Mouse (Mus musculus) stomach, embryonic 15.5 days (tissue): ENCODE measurements around the gene Gfra4. TPM values are rescaled to one million over a fixed set of nuclear protein-coding genes. Genes with fewer than 3 reads are reported as not detected.
"Not testable (repeated sequence)": the region's sequence is repeated elsewhere in the genome, so short reads cannot be mapped to it uniquely, and the experiment has no call there.

ENCODE experiments used
- ATAC-seq: fragments of 200-750 bp; cut with Nextera tagmentation; 2 replicates; pipeline ENCODE4 v1.8.0; 2017; ENCODE audit warnings: low read depth, moderate number of reproducible peaks, moderate TSS enrichment; ENCODE audit not compliant: insufficient read depth, low FRiP score
- H3K27ac ChIP-seq: fragments of 300-500 bp; sonication (generic); 2 replicates; pipeline ENCODE4 v1.5.1; 2015; ENCODE audit warnings: mild to moderate bottlenecking, inconsistent platforms
- H3K27me3 ChIP-seq: fragments of 300-500 bp; sonication (generic); replicated peaks from 2 replicates; pipeline ENCODE4 v1.6.1; 2015; ENCODE audit warnings: inconsistent platforms
- H3K36me3 ChIP-seq: fragments of 300-500 bp; sonication (generic); 2 replicates; pipeline ENCODE4 v1.6.1; 2015; ENCODE audit warnings: inconsistent platforms
- H3K4me1 ChIP-seq: fragments of 300-500 bp; sonication (generic); 2 replicates; pipeline ENCODE4 v1.6.1; 2015; ENCODE audit warnings: inconsistent platforms
- H3K4me2 ChIP-seq: fragments of 300-500 bp; sonication (generic); 2 replicates; pipeline ENCODE4 v1.6.1; 2015; ENCODE audit warnings: mild to moderate bottlenecking, inconsistent platforms
- H3K4me3 ChIP-seq: fragments of 300-500 bp; sonication (generic); replicated peaks from 2 replicates; pipeline ENCODE4 v1.5.1; 2015; ENCODE audit warnings: inconsistent platforms
- H3K9ac ChIP-seq: fragments of 300-500 bp; sonication (generic); 2 replicates; pipeline ENCODE4 v1.6.1; 2015; ENCODE audit warnings: inconsistent platforms
- H3K9me3 ChIP-seq: fragments of 300-500 bp; sonication (generic); 2 replicates; pipeline ENCODE4 v1.6.1; 2016; ENCODE audit warnings: inconsistent platforms
- WGBS: fragments of 180-500 bp; shearing (Covaris S2); methylation state at CpG from one replicate; pipeline ENCODE4 v1.1.7; 2015; 5-methylcytosine and 5-hydroxymethylcytosine counted together
- polyA plus RNA-seq: library from polyadenylated mRNA; unstranded; fragments of >200 nt; fragmentation: Nextera tagmentation; extraction: Ambion mirVana; gene quantifications from 2 replicates; pipeline ENCODE4 v1.2.1, GENCODE M21; 2015

Gene Gfra4
- polyA plus RNA-seq, 1 experiment from 2014 or later, result 12.7 TPM

GRCm38 (mm10) chr2:131044989-131045720 is 2.3 kb upstream of the Gfra4 start:
- H3K4me3 ChIP-seq, result no peak overlapping the region
- H3K4me1 ChIP-seq, result peaks cover 19% of the 10 kb centered on the region
- peak overlapping the region; percentile 60 for H3K27ac ChIP-seq
- H3K9me3 ChIP-seq, result no peaks in the 10 kb centered on the region
- 54% methylated on average over 9 of the region's 9 CpGs for WGBS
- ATAC-seq, result peak; percentile 63
- peaks cover 31% of the 10 kb centered on the region for H3K27me3 ChIP-seq
- no peaks in the 10 kb centered on the region for H3K36me3 ChIP-seq
- no peak overlapping the region for H3K9ac ChIP-seq
- no peak overlapping the region for H3K4me2 ChIP-seq

GRCm38 (mm10) chr2:131044354-131044852 is 1.5 kb upstream of the Gfra4 start:
- ATAC-seq, result no peak
- Histone ChIP-seq H3K4me3 (no peak overlapping the region), H3K4me2 (peak overlapping the region; percentile 19; the same call in 1 of the 2 replicates), H3K9ac (no peak overlapping the region), H3K9me3 (no peaks in the 10 kb centered on the region), H3K27ac (peak overlapping the region; percentile 60; the same call in 1 of the 2 replicates), H3K36me3 (no peaks in the 10 kb centered on the region), H3K27me3 (peaks cover 37% of the 10 kb centered on the region), H3K4me1 (peaks cover 19% of the 10 kb centered on the region)
- WGBS, result 6% methylated on average over 7 of the region's 7 CpGs

- Histone ChIP-seq H3K27me3 (peaks cover 41% of the 10 kb centered on the region), H3K4me1 (peaks cover 25% of the 10 kb centered on the region), H3K27ac (no peak overlapping the region), H3K36me3 (no peaks in the 10 kb centered on the region), H3K9ac (peak overlapping the region; percentile 26), H3K4me2 (peak overlapping the region; percentile 94), H3K9me3 (no peaks in the 10 kb centered on the region), H3K4me3 (peak overlapping the region; percentile 54)
- ATAC-seq, result peak; percentile 19; the same call in 1 of the 2 replicates
- 3% methylated on average over 111 of the region's 115 CpGs for WGBS
Measured at GRCm38 (mm10) chr2:131040854-131041825, 1.7 kb downstream of the Gfra4 start.

DNA sequence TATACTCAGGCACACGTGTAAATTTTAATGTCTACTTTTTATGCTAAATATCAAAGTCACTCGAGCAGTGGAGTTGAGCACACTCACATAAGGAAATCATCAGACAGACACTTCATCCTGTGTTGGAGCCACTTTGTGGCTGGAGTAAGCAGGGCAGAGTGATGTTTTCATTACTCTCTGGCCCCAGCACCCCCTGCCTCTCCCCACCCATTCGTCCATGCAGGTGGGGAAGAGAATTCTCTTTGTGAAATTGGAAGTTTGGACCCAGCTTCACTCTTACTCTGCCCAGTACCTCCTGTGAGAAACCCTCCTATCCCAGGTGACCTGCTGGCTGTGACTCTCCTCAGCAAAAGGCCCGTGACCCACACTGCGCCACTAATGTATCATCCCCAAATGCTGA is 4.2 kb downstream of the Gfra4 start:
- Histone ChIP-seq H3K27me3 (peaks cover 41% of the 10 kb centered on the region), H3K4me2 (no peak overlapping the region), H3K27ac (no peak overlapping the region), H3K36me3 (no peaks in the 10 kb centered on the region), H3K9ac (no peak overlapping the region), H3K4me3 (no peak overlapping the region), H3K9me3 (no peaks in the 10 kb centered on the region), H3K4me1 (peaks cover 15% of the 10 kb centered on the region)
- no peak for ATAC-seq
- 76% methylated on average over 5 of the region's 5 CpGs for WGBS

- no peak for ATAC-seq
- WGBS, result 86% methylated on average over 6 of the region's 6 CpGs
- Histone ChIP-seq H3K4me1 (peaks cover 15% of the 10 kb centered on the region), H3K9ac (no peak overlapping the region), H3K4me2 (no peak overlapping the region), H3K27ac (no peak overlapping the region), H3K9me3 (no peaks in the 10 kb centered on the region), H3K4me3 (no peak overlapping the region), H3K36me3 (no peaks in the 10 kb centered on the region), H3K27me3 (peaks cover 40% of the 10 kb centered on the region)
Measured at GRCm38 (mm10) chr2:131038197-131038596, 4.7 kb downstream of the Gfra4 start.

GRCm38 (mm10) chr2:131037226-131037990 is 5.5 kb downstream of the Gfra4 start:
- WGBS, result 39% methylated on average over 17 of the region's 17 CpGs
- no peaks in the 10 kb centered on the region for H3K9me3 ChIP-seq
- H3K27ac ChIP-seq, result no peak overlapping the region
- no peak overlapping the region for H3K4me3 ChIP-seq
- no peak for ATAC-seq
- H3K4me1 ChIP-seq, result peaks cover 15% of the 10 kb centered on the region
- peaks cover 32% of the 10 kb centered on the region for H3K27me3 ChIP-seq
- H3K9ac ChIP-seq, result no peak overlapping the region
- H3K4me2 ChIP-seq, result no peak overlapping the region
- no peaks in the 10 kb centered on the region for H3K36me3 ChIP-seq

DNA sequence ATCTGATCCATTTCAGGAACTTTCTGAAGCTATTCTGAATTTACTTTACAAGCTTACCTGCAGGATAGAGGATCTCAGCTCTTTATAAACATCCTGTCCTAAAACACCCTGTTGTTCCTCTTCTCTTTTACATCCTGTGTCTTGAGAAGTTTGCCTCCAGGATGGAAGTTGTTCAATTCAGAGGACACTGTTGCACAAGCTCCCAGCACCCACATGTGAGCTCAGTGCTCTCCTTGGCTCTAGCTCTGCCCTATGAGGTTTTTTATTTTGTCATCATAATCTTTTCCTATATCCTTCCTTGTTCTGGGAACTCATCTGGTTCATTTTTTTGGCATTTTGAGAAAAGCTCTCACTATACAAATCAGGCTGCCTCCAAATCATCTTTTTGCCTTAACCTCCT is 6.1 kb downstream of the Gfra4 start:
- Histone ChIP-seq H3K27ac (no peak overlapping the region), H3K27me3 (peaks cover 26% of the 10 kb centered on the region), H3K4me1 (peaks cover 15% of the 10 kb centered on the region), H3K4me2 (no peak overlapping the region), H3K9me3 (no peaks in the 10 kb centered on the region), H3K9ac (no peak overlapping the region), H3K36me3 (no peaks in the 10 kb centered on the region), H3K4me3 (no peak overlapping the region)
- ATAC-seq, result no peak

DNA sequence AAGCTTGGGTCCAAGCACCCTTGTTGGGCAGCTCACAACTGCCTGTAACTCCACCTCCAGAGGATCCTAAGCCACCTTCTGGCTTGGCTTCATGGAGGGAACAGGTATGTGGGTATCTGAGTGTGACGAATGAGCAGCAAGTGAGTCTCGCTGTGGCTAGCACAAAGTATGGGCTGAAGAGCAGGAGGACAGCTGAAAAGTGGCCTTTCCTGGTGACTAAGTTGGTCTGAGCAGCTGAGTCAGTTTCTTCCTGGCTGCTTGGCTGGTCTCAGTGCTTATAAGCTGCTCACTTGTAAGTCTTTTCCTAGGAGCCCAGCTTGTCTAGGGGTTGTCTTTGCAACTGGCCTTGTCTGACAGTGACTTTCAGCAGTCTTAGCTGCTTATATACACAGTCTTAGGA is 6.5 kb downstream of the Gfra4 start:
- 78% methylated on average over 2 of the region's 2 CpGs for WGBS

DNA sequence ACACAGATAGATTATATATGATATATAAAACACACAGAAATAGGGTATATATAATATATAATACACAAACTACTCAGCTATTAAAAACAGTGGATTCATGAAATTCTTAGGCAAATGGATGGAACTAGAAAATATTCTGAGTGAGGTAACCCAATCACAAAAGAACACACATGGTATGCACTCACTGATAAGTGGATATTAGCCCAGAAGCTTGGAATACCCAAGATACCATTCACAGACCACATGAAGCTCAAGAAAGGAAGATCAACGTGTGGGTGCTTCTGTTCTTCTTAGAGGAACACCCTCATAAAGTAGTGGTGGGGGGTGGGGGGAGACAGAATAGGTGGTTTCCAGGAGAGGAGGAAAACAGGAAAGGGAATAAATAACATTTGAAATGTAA is 11.5 kb downstream of the Gfra4 start:
- 55% methylated on average over 1 of the region's 1 CpGs for WGBS
- not testable (repeated sequence) for H3K27me3 ChIP-seq, ATAC-seq, H3K4me1 ChIP-seq, H3K4me3 ChIP-seq, H3K27ac ChIP-seq, H3K36me3 ChIP-seq, H3K9ac ChIP-seq, H3K4me2 ChIP-seq, H3K9me3 ChIP-seq

More for the DNA sequence above, 6.5 kb downstream of the Gfra4 start:
- no peaks in the 10 kb centered on the region for H3K36me3 ChIP-seq
- no peaks in the 10 kb centered on the region for H3K9me3 ChIP-seq
- H3K4me1 ChIP-seq, result peaks cover 11% of the 10 kb centered on the region
- no peak overlapping the region for H3K27ac ChIP-seq
- H3K4me2 ChIP-seq, result no peak overlapping the region
- peaks cover 22% of the 10 kb centered on the region for H3K27me3 ChIP-seq
- no peak for ATAC-seq
- H3K9ac ChIP-seq, result no peak overlapping the region
- no peak overlapping the region for H3K4me3 ChIP-seq

GRCm38 (mm10) chr2:131030998-131031397 is 11.9 kb downstream of the Gfra4 start:
- no peak overlapping the region for H3K4me3 ChIP-seq
- no peak for ATAC-seq
- H3K9me3 ChIP-seq, result no peaks in the 10 kb centered on the region
- no peak overlapping the region for H3K4me2 ChIP-seq
- H3K27ac ChIP-seq, result no peak overlapping the region
- H3K4me1 ChIP-seq, result peaks cover 4% of the 10 kb centered on the region; the same call in 1 of the 2 replicates
- WGBS, result 85% methylated on average over 1 of the region's 1 CpGs
- H3K9ac ChIP-seq, result no peak overlapping the region
- no peaks in the 10 kb centered on the region for H3K36me3 ChIP-seq
- no peaks in the 10 kb centered on the region for H3K27me3 ChIP-seq

DNA sequence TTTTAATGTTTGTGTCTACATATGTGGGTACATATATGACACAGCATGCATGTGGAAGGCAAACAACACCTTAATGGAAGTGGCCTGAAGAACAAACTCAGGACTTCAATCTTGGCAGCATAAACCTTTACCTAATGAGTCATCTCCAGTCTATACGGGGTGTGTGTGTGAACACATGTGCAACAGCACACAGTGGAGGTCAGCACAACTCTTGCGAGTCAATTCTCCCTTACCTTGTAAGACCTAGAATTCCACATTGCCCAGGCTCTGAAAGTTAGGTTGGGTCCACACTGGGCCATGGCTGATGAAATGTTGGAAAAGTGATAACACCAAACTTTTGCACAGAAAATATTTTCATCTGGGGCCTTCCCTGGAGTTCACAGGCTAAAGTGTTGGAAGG is 12.3 kb downstream of the Gfra4 start:
- Histone ChIP-seq H3K4me2 (no peak overlapping the region), H3K27ac (no peak overlapping the region), H3K4me1 (peaks cover 4% of the 10 kb centered on the region; the same call in 1 of the 2 replicates), H3K36me3 (no peaks in the 10 kb centered on the region), H3K9me3 (no peaks in the 10 kb centered on the region), H3K4me3 (no peak overlapping the region), H3K9ac (no peak overlapping the region), H3K27me3 (no peaks in the 10 kb centered on the region)
- 78% methylated on average over 2 of the region's 2 CpGs for WGBS
- no peak for ATAC-seq
